Mouse (Mus musculus) T-helper 1 cell (primary cell): ENCODE results near the gene Rnpepl1.

ENCODE experiments used
- in situ Hi-C: fragments of 300-600 bp; cut with MboI, MseI; formaldehyde crosslinking; loops from one replicate; pipeline ENCODE4 v1.15.1; 2025; ENCODE audit warnings: high pct_unique_total_duplicates

Rnpepl1 gene

GRCm38 (mm10) chr1:92906779-92907631 is 3.6 kb upstream of the Rnpepl1 start, which contains the start of gene Dusp28:
TSS of gene Dusp28 (plus strand) at chr1:92906981.
- in situ Hi-C loops, result no loop called here

DNA sequence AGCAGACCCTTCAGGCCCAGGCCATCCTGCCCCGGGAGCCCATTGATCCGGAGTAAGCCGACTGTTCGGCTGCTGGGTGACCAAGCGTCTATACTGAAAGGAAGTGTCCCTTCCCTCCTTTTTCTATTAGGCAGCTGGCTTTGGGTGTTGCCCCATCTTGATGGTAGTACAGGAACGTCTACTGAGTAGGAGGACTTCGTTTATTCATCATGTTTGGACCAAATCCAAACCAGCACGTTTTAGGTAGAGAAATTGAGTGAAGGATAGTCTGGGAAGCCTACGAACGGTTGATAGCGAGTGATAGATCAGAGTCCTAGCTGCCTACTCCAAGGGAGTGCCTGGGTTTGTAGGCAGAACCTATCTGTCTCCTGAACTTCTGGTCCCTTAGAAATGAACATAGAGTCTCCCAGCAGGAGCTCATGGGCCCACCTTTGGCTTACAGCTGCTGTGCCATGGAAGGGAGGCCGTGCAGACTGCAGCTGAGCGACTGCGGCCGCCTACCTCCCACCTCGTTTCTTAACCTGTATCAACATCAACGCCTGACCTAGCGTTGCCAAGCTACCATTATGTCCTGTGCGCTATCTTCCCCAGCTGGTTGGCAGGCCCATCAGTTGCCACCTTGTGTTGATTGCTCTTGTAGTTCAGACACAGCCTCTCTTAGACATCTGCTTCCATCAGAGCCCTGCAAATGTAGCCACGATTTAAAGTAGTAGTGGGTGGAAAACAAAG is 2.8 kb upstream of the Rnpepl1 start:
- in situ Hi-C loops, result no loop called here

DNA sequence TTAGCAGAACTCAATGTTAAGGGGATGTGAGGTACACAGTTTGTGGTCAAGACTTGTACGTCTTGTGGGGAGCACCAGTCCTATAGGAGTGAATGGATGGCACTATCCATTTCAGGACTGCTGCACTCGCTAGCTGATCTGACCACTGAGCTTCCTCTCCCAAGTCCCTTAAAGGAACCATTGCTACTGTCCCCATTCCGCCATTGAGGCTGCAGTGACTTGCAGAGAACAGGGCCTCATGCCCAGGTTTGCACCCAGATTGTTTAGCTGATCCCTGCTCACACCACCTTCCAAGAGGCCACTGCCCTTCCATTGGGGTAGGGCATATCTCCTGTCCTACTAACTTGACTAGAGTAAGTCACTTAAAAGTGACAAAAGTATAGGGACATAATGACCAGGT is 1.9 kb upstream of the Rnpepl1 start:
- in situ Hi-C loops, result no loop called here

GRCm38 (mm10) chr1:92909068-92909467 is 1.5 kb upstream of the Rnpepl1 start:
- in situ Hi-C loops, result no loop called here

GRCm38 (mm10) chr1:92910925-92911720 is 540 bp downstream of the Rnpepl1 start:
- in situ Hi-C loops, result no loop called here

- in situ Hi-C loops, result no loop called here
Measured at GRCm38 (mm10) chr1:92911721-92912138, 1.1 kb downstream of the Rnpepl1 start.

DNA sequence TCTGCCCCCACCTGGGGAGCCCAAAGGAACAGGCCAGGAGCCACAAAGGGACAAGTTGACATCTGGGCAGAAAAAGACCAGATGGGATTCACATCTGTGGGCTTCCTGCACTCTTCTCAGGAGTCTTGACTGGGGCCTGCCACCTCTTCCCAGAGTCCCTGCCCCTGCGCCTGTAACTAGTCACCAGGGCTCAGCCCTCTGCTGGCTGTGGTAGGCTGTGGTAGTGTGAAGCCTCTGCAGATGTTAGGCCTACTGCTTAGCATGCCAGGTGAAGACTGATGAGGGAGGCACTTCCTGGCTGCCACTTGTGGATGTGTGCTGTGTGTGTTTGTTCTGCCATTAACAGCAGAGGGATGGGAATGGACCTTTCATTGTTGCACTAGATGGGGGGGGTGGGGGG is 1.7 kb downstream of the Rnpepl1 start:
- in situ Hi-C loops, result no loop called here

DNA sequence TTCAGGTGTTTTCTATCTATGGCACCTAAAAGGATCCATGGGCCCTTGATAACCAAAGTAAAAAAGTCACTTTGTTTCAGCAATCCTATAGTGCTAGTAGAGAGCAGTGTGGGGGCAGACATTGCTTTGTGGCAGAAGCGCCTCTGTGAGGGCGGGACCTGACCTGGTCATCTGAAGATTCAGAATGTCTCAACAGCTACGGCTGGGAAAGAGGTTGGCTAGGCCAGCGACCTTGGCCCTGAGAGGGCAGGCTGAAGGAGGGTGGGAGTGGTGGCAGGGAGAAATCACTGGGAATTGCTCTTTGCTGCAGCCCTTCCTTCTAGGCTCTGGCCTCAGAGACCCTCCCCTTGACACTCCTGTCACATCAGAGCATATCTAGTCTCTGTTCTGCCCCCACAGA is 3.7 kb downstream of the Rnpepl1 start:
- in situ Hi-C loops, result no loop called here

DNA sequence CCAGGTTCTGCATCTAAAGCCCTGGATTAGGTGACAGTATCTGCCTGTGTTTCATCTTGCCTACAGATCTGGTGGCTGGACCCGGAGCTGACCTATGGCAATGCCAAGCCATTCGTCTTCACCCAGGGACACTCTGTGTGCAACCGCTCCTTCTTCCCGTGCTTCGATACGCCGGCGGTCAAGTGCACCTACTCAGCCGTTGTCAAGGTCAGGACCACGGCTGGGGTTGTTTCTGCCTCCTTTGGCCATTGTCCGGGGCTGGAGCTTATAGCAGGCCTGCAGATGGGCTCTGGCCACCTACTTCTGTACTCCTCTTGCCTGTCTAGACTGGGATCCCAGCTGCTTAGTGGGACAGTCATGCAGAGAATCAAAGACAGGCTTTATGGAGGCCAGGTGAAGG is 4.4 kb downstream of the Rnpepl1 start:
- in situ Hi-C loops, result no loop called here

DNA sequence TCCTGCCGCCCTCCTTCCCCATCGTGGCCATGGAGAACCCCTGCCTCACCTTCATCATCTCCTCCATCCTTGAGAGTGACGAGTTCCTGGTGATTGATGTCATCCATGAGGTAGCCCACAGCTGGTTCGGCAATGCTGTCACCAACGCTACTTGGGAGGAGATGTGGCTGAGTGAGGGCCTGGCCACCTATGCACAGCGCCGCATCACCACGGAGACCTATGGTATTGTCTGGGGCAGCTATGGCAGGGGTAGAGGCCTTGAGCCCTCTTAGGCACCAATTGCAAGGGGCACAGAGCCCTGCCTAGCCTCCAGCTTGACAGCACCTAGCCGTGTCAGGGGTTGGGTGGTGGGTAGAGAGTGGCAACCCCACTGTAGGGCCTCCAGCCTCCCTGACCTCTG is 6.1 kb downstream of the Rnpepl1 start:
- in situ Hi-C loops, result no loop called here

DNA sequence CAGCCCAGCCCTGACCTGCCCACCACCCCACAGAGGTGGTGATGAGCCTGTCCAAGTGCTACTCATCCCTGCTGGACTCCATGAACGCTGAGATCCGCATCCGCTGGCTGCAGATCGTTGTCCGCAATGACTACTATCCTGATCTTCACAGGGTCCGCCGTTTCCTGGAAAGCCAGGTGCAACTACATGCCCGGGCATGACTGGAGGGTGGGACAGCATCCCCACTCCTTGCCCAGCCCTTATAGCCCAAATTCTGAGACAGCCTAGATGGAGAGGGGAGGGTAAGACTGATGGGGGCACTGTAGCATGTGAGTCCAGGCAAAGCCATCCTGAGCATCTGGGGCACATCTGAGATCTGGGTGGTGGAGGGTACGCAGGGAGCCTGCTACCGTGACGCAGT is 8.6 kb downstream of the Rnpepl1 start:
- in situ Hi-C loops, result no loop called here

- in situ Hi-C loops, result no loop called here
Measured at GRCm38 (mm10) chr1:92919775-92920174, 9.2 kb downstream of the Rnpepl1 start.

DNA sequence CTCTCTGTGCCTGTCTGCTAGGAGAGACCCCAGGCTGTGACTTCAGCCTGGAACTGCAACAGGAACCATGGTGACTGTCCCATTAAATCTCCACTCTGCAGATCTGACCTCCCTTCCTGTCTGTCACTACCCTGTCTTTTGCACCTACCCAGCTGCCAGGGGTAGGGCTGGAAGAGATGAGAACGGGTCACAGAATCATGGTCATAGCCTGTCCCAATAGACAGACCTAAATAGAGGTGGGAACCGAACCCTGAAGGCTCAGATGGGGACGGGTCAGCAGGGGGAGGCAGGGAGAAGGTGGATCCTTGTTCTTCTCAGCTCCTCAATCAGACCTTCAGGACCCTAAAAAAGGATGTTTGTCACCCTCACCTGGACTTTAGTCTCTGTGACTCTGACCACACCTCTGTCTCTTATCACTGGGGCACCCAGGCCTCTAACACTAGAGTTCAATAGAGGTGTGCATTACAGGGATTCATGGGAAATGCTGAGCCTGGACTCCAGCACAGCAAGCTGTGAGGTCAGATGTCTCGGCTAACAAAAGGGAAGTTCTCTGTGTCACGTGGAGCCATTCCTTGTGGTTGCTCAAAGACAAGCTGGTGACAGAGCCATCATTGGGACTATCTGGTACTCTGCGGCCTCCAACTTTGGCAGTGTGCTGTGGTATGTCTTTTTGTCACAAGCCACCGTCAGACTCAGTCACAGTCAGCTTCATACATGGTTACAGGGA is 10.1 kb downstream of the Rnpepl1 start:
- in situ Hi-C loops, result no loop called here

DNA sequence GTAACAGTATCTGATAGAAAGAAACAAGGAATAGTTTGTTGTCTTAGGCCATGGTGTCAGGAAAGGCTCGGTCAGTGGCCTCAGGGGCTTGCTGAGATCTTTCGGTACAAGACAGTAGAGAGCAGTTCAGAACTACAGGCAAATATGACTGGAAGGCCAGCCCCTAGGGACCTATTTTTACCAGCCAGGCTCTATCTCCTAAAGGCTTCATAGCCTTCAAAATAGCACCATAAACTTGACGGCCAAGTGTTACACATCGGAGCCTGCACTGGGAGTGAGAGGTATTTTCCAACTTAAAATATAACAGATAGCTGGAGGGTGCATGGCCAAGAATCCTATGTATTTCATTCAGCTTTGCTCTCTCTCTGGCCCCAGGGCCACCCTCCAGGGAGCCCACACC is 10.9 kb downstream of the Rnpepl1 start:
- in situ Hi-C loops, result no loop called here

- in situ Hi-C loops, result loop anchor here (25.0 kb wide), 1 partner anchor 1532 kb away; no protein-coding TSS in a partner anchor
Measured at GRCm38 (mm10) chr1:92930171-92930706, 19.7 kb downstream of the Rnpepl1 start.

- in situ Hi-C loops, result loop anchor here (25.0 kb wide), 1 partner anchor 1529 kb away; no protein-coding TSS in a partner anchor
Measured at GRCm38 (mm10) chr1:92933611-92934010, 23.0 kb downstream of the Rnpepl1 start.

- in situ Hi-C loops, result loop anchor here (25.0 kb wide), 1 partner anchor 1528 kb away; no protein-coding TSS in a partner anchor
Measured at GRCm38 (mm10) chr1:92934182-92934827, 23.7 kb downstream of the Rnpepl1 start, which contains the start of gene Capn10. TSS of gene Capn10 (plus strand) at chr1:92934376.

DNA sequence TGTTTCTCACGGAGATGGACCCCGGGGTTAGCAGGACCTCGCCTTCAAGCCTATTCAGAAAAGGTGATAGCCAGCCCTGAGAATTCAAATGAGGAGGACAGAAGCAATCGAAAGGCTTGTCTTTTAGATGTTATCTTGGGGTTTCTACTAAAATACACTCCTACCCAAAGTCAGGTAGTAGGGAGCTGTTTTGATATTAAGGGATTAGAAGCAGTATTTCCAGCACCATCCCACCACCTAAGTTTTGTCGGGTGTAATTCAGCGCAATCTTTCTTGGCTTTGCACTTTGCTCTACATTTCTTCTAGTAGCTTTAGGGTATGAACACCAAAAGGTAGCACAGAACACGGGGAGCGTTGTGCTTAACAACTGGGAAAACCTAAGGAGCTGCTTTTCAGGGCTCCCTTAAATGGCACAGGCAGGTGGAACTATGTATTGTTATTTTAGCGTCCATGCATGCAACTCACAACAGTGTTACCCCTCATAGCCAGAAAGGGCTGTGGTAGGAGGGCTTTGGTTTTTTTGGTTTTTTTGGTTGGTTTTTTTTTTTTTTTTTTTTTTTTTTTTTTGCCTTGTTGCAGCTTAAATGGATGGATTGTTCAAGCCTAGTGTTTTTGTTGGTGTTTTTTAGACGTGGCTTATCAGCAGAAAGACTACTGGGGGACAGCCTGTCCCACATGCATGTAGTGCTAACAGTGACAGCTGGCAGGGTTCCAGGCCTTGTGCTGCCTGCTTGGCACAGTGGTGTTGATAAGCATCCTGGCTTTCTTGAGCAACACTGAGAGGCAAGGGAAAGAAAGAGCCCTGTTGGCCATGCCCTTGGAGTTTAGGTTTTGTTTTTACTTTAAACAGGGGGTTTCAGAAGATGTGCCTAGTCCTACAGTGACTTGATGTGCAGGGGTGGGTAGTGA is 24.7 kb downstream of the Rnpepl1 start:
- in situ Hi-C loops, result loop anchor here (25.0 kb wide), 1 partner anchor 1527 kb away; no protein-coding TSS in a partner anchor

DNA sequence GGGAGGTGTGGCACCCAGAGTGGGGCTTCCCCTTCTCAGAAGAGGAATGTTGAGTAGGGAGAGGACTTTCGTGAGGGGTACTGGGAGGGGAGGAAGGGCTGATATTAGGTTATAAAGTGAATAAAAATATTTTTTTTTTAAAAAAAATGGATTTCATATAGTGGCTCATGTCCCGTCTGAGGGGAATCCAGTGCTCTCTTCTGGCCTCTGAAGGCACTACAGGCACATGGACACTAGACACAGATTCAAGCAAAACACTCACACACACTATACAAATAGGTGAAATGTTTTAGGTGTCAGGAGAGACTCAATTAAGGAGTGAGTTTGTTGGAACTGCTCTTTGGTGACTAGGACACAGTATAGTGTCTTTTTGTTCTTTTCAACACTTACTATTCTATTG is 25.4 kb downstream of the Rnpepl1 start:
- in situ Hi-C loops, result loop anchor here (25.0 kb wide), 1 partner anchor 1526 kb away; no protein-coding TSS in a partner anchor
